Mouse (Mus musculus) heart, adult 18-20 months (tissue): ENCODE measurements at regions not wholly inside any gene's neighbourhood (a gene's known extent, or its start where the extent isn't known, plus 50 kb on each side); places are given as distances from the start of the nearest gene placed in this dataset.

Experiments
- DNase-seq, 2 experiments: peaks; one replicate each; pipeline ENCODE4 v3.0.0; 2021 to 2022; ENCODE audit warnings: mixed read lengths in 1 of 2

DNA sequence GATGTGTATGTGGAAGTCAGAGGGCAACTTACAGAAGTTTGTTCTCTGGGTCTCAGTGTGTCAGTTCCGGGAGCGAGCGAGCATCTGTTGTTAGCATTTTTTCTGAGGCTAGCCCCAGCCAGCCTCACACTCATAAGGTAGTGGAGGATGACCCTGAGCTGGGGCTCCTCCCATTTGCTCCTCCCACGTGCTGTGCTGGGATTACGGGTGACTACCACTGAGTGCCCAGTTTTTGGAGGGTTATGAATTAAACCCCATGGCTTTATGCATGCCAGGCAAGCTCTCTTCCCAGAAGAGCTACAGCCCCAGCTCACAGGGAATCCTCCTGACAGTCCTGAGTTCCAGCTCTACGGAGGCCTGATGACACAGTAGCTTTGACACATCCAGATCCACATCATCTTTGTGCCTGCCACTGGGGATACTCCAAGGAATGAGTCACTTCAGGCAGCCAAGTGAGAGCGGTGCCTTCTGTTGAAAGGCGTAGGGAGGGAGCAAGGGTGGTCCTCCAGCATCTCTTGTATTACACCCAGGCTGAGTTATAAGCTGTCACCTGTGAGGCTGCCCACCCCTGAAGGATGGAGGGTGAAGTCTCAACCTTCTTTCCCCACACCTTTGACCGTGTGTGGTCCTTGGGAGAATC lies 97.8 kb upstream of the Parp11 start:
- no peak for DNase-seq

GRCm38 (mm10) chr6:127349479-127350110 lies 97.0 kb upstream of the Parp11 start:
- no peak for DNase-seq

DNA sequence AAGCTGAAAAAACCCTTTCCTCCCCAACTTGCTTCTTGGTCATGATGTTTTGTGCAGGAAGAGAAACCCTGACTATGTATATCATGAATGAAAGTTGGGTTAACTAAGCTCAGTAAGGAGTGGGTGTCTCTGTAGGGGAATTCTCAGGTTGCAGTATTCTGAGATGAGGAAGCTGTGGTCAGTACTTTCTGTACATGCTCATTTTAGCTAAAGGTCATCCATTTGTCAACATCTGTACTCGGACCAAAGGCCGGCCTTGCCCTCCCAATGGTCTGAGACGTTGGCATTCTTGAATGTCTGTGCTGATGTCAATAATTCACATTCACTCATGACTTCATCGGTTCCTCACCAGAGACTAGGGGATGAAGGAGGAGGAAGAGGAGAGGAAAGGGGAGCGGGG lies 94.9 kb upstream of the Parp11 start:
- DNase-seq: no peak

DNA sequence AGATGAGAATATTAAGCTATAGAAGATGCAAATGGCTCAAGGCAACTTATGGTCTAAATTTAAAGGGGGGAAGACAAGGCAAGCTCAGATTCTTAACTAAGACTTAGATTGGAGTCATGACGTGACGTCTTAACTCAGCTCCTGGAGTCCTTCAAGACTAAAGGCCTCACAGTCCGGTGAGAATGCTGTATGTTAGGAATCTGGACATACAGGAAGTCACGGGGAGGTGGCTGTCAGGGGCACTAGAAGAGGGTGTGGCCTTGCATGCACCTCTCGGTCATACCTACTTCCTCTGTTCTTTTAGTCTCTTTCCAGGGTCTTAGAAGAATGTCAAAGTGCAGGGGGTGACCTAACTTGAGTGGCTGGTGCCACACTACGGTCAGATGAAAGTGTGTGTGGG lies 91.5 kb upstream of the Parp11 start:
- DNase-seq: no peak

- DNase-seq: no peak
Measured at GRCm38 (mm10) chr6:127356442-127356841, 90.2 kb upstream of the Parp11 start.

DNA sequence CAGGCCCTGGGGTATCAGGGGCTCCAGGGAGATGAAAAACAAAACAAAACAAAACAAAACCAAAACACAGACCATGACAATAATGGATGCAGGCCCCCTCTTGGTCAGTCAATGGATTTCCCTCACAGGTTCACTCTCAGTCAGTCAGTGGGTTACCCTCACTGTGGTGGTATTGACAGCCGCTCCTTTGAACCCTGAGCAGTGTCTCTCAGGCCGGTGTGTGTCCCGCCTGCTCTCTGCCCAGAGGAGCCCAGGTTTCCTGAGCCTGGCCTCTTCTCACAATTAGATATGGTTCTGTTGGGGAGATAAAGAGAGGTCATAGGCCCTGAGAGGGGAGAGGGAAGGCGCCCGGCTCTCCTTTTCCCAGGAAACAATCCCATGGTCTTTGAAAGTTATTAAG lies 87.8 kb upstream of the Parp11 start:
- no peak for DNase-seq

DNA sequence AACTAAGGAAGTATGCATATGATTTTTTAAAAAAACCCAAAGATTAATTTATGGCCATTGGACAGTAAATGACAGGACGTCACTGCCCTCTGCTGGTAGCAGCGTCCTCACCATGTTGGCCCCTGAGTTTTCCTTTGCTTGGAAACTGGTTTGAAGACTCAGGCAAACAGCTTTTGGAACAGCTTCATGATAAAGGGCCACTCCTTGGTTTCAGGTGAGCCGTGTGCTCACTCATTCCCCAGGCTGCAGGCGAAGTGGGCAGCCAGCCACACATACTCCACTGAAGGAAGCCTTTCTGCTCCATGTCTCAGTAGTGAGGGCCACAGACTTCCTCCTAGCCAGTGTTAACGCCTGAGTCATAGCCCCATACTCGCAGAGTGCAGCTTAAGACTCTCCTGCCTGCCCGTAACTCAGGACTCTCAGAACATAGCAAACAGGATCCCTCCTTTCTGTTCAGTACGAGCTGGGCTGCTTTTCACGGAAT lies 87.2 kb upstream of the Parp11 start:
- peak; percentile 58 to 86 for DNase-seq

GRCm38 (mm10) chr6:127362166-127362565 lies 84.5 kb upstream of the Parp11 start:
- DNase-seq: no peak

- no peak for DNase-seq
Measured at GRCm38 (mm10) chr6:127362966-127363752, 83.5 kb upstream of the Parp11 start.

- DNase-seq: no peak
Measured at GRCm38 (mm10) chr6:127363871-127364590, 82.6 kb upstream of the Parp11 start.

- DNase-seq: no peak
Measured at GRCm38 (mm10) chr6:127364591-127365187, 82.0 kb upstream of the Parp11 start.

DNA sequence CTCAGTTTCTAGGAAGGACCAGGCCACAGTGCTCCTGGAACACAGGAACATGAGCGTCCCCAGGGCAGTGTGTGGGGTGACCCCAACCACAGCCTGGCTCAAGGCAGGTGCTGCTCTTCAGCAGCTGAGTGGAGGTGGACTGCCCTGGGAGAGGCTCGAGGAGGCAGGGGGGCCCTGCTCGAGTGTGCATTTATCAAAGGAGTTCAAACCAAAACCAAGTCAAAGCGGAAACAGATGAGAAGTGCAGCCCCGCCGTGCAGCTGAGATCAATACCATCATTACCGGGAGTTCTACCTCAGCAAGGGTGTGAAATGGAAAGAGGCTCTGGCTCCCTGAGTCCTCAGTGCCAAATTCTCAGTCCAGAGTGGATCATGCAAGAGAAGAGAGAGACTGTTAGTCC lies 81.4 kb upstream of the Parp11 start:
- no peak for DNase-seq

DNA sequence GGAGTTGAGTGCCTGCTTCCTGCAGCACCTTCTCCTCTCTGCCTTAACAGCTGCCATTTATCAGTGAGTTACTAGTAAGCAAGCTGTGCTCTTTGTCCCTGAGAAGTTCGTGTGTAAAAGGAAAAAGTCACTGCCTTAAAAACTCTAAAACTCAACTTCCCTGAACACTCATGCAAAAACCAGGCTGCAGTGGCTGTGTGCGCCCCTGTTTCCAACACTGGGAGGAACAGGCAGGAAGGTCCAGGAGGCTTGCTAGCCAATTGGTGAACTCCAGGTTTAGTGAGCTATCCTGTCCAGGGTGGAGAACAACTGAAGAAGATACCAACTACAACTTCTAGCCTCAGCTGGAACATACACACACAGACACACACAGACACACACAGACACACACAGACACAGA lies 81.0 kb upstream of the Parp11 start:
- DNase-seq: no peak

DNA sequence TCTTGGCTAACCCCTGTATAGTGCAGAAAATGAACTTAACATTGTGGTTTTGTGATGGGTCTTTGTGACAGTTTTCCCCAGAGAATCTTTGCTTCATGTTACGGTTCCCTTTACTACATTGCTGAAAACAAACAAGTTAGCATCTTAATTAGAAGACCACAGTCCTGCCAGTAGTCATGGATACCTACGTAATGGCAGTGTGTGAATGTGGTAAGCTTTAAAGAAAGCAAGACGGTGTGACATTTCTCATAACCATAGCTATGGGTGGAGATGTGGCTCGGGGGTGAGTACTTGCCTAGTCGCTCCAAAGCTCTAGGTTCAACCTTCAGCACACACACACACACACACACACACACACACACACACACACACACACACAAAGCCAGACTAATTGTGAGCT lies 73.6 kb upstream of the Parp11 start:
- DNase-seq: no peak

- DNase-seq: no peak
Measured at GRCm38 (mm10) chr6:127373797-127374463, 72.7 kb upstream of the Parp11 start.

- DNase-seq: peak; percentile 11 to 20
Measured at GRCm38 (mm10) chr6:127374464-127375143, 72.0 kb upstream of the Parp11 start.

- no peak for DNase-seq
Measured at GRCm38 (mm10) chr6:127375144-127375529, 71.5 kb upstream of the Parp11 start.

DNA sequence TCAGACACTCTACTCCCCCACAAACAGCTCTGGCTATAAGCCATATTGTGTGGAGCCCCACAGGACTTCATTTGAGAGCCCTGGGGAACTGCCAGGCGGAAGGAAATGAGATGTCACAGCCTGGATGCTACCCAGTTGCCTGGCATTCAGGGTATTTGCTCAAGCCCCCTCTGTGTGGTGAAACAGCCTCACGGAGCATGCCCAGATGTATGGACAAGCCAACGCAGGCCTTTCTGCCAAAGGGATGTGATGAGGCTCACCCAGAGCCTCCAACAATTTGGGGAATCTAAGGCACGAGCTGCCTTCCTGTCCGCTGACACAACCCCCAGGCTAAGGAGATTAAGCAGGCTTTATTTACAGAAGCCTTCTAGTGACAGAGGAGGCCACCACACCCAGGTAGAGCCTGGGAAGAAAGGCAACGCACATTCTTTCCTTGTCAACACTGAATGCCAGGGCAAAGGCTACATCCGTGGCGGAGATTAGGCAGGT lies 70.9 kb upstream of the Parp11 start:
- peak in 1 of 2 experiments; percentile 4 for DNase-seq

DNA sequence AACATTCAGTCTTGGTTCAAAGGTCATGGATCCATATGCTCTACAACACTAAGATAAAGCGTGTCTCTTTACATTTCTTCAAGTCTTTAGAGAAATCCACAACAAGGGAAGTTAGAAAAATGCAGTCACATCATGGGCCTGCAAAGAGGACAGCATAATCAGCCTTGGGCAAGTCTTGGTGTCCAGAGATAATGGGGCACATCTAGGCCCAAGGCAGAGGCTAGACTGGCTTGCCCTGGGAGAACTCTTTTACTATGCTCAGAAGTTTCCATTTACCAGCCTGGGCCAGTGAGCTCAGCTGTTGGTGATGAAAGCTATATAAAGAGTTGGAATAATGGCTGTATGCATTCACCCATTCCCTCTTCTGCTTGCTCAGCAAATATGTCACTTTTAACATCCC lies 67.9 kb upstream of the Parp11 start:
- DNase-seq: no peak

DNA sequence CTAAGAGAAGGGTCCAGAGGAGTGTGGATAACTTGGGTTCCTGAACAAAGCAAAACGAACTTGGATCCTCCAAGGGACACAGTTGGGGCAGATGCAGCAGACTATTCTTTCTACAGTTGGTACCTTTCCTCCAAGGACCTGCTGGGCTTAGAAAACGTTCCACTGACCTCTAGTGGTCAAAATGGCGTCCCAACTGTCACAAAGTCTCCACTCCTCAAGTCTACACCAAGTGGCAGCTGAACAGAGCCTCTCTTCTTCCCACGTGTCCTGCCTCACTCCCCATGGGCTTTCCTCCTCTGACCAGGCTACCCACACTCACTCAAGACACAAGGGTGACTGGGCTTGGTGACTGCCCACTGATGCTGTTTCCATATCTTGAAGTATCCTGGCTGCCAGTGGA lies 67.1 kb upstream of the Parp11 start:
- DNase-seq: peak in 1 of 2 experiments; percentile 40
